Mouse (Mus musculus) left cerebral cortex, postnatal 25 days (tissue): ENCODE measurements around the gene Pam. TPM values are rescaled to one million over a fixed set of nuclear protein-coding genes. Genes with fewer than 3 reads are reported as not detected.
"Not testable (repeated sequence)": the region's sequence is repeated elsewhere in the genome, so short reads cannot be mapped to it uniquely, and the experiment has no call there.

Experiments used
- DNase-seq, 2 experiments: peaks; one replicate each; pipeline ENCODE4 v3.0.0; 2022; ENCODE audit warnings: low spot score in 2 of 2, mixed read lengths in 1 of 2
- intact Hi-C: fragments of 180-260 bp; cut with DNase I; formaldehyde crosslinking; loops from one replicate; pipeline ENCODE4 v1.15.1; 2025
- total RNA-seq, 2 experiments: library from RNA; stranded (reverse); gene quantifications; 2 replicates each; pipeline ENCODE4 v1.2.3; 2021

Gene Pam
- total RNA-seq, 2 experiments from 2014 or later = 239 to 271 TPM

DNA sequence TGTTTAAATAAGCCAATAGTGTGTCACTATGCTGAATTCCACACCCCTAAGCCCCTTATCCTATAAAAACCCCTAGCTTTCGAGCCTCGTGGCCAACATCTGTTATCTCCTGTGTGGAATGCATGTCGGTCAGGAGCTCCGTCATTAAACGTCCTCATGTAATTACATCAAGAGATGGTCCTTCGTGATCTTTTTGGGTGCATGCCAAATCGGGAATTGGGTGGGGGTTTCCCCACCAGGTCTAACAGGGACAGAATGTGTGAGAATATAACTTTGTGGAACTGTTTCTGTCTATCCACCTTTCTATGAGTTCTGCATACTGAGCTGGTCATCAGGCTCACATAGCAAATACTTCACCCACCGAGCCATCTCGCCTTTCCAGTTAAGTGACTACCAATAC is 299.5 kb downstream of the Pam start:
- DNase-seq = no peak
- intact Hi-C loops = no loop called here

DNA sequence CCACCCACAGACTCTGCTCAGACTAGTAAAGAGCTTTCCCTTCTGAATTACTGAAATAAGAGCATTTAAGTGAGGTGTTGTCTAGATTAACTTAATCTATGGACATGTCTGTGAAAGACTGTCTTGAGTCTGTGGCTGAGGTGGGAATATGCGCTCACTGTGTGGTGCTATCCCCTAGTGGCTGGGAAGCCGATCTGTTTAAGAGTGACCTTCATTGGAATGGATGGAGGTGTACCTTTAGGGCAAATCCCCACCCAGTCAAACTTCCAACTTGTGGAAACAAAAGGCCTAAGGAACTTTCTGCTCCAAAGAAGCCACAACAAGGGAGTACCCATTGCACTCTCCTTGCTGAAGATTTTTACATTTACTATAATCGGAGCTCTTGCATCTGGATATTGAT is 301.3 kb downstream of the Pam start:
- intact Hi-C loops = no loop called here
- no peak for DNase-seq

DNA sequence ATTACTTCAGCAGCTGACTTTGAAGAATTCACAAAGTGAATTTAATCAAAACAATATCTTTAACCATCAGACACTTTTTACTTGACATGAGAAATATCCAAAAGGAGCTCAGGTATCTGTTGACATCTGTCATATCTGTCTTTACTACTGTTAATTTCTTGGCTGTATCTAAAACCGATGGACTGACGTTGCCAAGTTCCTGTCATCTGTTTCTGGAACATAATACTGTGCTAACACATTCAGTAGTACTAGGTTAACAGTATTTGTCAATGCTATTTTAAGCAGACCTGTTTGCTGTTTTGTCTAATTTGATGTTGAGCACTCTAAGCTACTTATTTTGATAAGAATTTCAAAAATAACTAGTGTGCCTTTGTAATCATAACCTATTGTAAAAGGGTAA is 307.0 kb downstream of the Pam start:
- intact Hi-C loops = no loop called here
- DNase-seq = no peak

DNA sequence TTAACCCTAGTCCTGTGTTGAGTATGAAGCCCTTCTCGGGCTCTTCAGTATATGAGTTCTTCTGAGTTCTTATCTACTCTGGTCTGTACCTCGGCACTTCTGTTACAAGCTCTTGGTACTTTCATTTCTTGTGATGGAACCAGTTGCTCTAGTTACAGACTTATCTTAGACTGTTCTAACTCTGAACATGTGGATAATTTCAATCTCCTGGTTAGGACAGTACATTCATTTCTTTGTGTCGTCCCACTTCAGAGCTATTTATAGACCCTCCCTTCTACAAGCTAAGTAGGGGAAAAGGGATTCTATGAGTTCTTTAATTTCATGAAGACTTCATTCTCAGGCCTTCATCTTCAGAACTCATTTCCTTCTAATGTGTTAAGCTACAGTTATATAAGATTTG is 307.8 kb downstream of the Pam start:
- DNase-seq = no peak
- intact Hi-C loops = no loop called here

DNA sequence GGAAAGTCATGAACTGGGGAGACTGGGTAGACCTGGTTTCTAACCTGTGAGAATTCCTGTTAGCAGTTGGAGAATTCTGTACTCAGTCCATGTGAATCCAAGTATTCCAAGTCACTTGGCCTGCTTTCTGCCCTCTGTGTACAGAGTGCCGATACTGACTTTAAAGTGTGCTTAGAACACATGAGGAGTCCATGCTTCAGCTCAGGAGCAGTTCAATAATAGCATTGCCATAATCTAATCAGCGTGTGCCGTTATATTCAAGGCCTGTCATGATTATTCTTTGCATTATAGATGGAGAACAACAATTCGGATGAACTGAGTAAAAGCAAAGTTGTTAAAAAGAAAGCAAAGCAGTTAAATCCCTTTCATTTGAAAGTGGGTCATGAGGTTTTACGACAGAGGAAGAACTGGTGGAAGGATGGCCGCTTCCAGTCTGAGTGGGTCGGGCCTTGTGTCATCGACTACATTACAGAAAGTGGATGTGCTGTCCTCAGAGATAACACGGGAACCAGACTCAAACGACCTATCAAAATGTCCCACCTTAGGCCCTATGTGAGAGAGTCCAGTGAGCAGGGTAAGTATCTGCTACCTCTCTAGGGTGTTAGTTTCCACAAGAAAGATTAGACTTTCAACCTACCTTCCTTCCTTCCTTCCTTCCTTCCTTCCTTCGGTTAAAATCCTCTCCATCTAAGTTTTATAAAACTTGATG is 309.6 kb downstream of the Pam start:
- intact Hi-C loops = no loop called here
- no peak for DNase-seq

DNA sequence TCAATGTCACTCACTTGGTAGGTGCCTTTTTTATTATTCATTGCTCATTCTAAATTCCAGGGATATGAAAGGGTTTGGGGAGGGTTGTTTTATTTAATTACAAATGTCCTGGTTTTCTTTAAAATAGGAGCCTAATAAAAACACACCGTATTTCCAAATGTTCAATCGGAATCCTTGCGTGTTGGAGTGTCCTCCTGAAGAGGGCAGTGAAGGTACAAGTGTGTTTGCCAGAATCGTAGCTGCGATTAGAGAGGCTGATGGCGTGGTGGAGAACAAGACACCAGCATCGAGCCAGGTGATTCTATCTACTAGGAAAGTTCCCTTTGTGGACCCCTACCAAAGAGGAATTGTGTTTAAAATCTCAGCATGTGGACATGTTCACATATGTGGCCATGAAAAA is 310.5 kb downstream of the Pam start:
- intact Hi-C loops = no loop called here
- DNase-seq = no peak

DNA sequence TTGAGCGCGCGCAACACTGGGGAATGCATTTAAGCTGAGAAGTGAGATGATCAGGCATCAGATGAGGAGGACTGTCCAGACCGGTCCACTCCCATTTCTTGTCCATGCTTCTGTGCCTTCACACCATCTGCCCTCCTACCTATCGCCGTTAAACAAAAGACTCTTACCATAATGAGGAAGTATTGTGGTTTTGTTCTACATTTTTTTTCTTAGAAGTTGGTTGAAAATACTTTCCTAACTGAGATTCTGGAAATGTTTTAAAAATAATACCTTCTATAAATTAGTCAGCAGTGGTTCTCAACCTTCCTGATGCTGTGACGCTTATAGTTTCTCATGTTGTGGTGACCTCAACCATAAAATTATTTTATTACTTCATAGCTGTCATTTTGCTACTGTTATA is 313.8 kb downstream of the Pam start:
- intact Hi-C loops = no loop called here
- no peak for DNase-seq

DNA sequence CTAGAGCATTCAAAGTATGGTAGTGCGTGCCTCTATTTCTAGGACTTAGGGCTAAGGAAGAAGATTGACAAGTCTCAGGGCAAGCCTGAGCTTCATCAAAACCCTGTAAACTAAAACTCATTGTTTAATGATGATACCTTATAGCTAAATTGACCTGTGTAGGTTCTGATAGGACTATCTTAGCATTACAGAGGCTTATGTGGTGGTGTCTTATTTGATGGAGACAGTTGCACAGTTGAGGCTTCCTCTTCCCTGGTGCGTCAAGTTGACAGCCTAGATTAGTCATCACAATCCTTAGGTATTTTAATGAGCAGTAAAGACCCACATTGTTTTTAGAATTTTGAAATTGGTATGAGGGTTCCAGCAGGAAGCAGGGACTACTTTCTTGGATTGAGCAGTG is 321.5 kb downstream of the Pam start:
- DNase-seq = no peak
- intact Hi-C loops = loop anchor here (5.0 kb wide), 1 partner anchor 112 kb away; the partner anchor contains the start of gene D1Ertd622e

DNA sequence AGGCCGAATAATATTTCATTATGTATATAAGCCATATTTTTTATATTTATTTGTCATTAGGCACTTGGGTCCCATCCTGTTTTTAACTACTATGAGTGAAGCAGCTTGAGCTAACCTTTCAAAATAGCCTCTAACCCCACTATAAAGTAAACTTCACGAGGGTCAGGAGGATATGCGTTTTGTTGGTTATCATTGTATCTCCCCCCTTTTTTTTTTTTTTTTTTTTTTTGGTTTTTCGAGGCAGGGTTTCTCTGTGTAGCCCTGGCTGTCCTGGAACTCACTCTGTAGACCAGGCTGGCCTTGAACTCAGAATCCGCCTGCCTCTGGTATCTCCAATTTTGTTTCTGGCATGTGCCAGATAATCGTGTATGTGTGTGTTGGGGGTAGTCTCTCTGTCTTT is 322.1 kb downstream of the Pam start:
- intact Hi-C loops = loop anchor here (5.0 kb wide), 1 partner anchor 111 kb away; the partner anchor contains the start of gene D1Ertd622e

DNA sequence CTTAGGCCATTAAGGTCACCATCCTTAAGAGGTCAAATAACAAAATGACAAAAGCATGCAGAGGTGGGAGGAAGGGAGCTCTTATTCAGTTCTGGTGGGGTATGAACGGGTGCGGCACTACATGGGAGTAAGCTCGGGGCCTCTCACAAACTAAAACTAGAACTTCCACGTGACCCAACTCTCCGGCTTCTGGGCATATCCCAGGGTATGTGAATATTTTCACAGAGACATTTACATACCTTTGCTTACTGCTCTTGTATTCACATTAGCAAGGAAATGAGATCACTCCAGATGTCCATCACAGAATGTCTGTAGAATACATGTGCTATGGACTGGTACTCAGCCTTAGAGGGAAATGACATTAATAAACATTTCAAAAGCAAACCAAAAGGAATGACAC is 323.7 kb downstream of the Pam start:
- intact Hi-C loops = loop anchor here (5.0 kb wide), 1 partner anchor 109 kb away; the partner anchor contains the start of gene D1Ertd622e
- no peak for DNase-seq

More for the DNA sequence above, 322.1 kb downstream of the Pam start:
- DNase-seq = no peak

DNA sequence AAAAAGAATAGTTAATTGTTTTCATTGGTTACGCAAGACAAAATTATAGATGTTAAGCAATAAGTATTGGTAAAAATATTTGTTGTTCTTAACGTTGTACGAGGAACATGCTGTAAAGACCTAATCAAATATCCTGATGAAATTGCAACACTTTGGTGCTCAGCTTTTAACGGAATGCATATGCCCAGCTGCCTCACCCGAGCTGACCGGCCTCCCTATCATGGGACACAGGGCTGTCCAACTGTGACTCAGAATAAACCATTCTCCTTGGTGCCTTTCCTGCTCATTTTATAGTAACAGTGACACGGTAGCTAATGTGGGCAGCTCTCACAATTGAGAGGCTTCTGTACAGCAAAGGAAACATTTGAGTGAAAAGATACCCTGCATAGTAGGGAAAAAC is 324.3 kb downstream of the Pam start:
- intact Hi-C loops = loop anchor here (5.0 kb wide), 1 partner anchor 109 kb away; the partner anchor contains the start of gene D1Ertd622e
- no peak for DNase-seq

DNA sequence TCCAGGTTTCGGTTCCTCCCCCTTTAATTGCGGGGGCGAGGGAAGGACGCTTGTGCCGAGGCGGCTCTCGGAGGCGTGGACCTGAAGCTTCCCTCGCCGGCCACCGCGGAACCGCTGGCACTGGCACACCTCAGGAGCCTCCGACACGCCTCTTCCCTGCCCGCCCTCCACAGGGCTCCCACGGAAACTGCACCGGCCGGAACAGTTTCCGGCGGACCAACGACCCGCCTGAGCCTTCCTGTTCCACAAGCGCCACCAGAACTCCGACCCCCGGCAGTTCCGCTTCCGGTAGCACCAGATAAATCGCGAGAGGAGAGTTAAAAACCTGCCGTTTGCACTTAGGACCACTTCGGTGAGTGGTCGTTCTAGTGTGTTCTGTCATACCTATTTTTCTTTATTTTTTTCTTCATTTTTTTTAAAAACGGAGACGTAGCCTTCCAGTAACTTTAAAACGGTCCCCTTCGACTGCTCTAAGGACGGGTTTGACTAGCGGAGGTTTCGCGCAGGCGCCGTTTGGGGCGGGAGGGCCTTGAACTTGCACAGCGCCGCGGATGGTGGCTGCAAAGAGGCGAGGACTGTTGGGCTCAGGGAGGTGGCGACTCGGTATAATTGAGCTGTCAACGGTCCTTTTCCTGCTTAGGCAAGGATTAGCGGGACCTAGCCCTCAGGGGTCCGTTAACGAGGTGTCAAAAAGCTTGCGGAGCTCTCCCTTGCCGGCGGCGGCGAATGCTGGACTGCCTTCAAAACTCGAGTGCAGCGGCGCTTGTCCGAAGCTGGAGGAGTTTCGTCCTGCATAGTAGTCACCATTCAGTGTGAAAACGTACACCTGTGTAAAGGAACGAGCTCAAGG is 325.3 kb downstream of the Pam start, which contains the start of the genes Gin1 and Ppip5k2:
Gene Gin1 (plus strand): TSS at position 269 of the 850 bp plus-strand sequence.
Gene Ppip5k2 (minus strand): TSS at position 508 of the 850 bp plus-strand sequence.
- intact Hi-C loops = loop anchor here (5.0 kb wide), 1 partner anchor 108 kb away; the partner anchor contains the start of gene D1Ertd622e
- DNase-seq = peak; percentile 94 to 97

DNA sequence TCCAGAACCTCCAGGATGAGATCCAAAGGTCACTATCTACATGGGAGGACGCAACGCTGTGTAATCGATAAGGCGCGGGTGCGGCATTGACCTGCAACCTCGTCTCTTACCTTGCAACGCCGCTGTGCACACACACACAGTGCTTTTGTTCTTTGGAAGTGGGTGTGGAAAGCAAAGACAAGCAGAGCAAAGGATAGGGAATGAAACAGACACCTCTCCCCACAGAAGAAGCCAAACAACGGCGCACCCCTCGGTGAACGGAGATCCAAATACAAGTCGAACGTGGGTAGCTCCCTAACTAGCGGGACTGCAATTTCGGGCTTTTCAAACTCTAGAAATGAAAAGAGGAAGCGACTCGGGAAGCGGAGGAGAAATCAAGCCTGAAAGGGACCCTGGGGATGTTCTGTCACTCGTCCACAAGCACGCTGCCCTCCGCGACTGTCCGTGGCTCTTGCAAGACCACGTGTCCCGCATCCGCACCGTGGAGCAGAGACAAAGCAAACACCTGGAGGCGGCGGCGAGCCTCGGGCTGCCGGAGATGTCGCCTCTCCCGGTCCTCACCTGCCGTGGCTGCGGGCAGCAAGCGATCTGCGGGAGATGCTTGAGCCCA is 326.0 kb downstream of the Pam start:
- intact Hi-C loops = no loop called here
- peak in 1 of 2 experiments; percentile 50 for DNase-seq

DNA sequence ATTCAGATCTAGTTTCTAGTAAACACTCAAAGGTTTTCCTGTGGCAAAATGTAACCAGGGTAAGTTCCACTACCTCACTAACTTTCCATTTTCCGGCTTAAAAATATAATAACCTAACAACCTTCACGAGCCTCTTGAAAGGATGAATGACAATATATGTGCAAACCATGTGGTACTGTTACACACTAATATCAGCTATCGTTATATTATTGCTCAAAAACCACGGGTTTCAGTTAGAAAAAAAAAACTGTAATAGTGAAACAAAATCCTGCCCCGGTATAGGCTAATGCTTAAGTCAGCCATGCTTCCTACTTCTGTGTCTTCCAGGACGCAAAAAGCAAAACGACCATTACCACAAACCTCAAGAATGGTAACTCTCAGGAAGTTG is 326.5 kb downstream of the Pam start:
- intact Hi-C loops = no loop called here
- no peak for DNase-seq

DNA sequence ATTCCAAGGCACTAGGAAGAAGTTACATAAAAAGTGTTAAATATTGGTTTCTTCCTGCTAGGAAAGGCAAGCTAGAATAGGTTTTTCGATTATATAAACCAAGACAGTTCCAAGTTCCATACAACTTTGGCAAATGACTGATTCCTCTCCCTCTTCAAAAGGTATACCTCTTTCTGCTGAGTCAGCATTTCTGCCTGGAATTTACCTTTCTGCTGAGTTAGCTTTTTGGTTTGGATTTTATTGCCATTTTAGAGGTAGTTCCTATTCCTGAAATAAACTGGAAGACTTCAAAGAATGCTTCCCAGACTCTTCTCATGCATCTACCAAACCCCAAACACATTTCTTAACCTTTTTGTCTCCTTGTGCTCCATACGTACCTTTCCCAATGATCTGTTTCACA is 327.4 kb downstream of the Pam start:
- no peak for DNase-seq
- intact Hi-C loops = no loop called here

DNA sequence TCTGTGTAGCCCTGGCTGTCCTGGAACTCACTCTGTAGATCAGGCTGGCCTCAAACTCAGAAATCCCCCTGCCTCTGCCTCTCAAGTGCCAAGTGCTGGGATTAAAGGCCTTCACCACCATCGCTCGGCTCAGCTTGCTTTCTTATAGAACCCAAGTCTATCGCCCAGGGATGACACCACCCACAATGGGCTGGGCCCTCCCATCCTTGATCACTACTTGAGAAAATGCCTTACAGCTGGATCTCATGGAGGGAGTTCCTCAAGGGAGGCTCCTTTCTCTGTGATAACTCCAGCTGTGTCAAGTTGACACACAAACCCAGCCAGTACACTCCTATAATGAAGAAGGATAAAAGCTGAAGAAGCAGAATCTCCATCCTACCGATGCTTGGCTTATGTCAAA is 329.7 kb downstream of the Pam start:
- DNase-seq, intact Hi-C loops: not testable (repeated sequence)

DNA sequence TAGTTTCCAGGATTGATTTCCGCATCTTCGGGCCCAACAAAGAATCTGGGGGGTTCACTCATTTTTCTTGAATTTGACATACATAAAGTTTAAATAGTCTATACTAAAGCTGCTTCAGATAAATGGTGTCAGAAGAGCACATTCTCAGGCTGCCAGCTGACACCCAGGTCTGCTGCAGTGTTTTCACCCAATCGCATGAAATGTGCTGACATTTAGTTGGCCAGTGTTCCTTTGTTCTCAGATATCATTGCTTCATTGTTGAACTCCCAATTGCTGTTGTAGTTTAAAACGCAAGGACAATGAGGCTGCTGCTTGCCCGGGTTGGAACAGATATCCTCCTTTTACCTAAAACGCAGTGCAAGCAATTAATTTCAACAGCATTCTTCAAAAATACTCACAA is 334.0 kb downstream of the Pam start:
- no peak for DNase-seq
- intact Hi-C loops = no loop called here

DNA sequence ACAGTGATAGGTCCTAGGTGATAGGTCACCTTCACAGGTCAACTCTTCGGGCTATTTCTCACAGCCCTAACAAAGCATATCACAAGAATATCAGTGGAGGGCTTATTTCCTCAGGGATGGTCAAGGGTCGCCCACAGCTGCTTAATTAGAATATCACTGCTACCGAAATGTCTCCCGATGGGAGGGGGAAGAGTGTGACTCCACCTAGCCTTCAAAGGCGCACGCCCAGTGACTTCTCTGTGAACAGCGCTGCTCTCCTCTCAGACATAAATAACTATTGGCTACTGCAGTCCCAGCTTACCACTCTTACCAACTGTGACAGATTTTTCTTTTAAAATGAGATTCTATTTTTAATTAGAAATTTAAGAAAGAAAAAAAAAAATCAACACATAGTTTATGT is 334.8 kb downstream of the Pam start:
- no peak for DNase-seq
- intact Hi-C loops = no loop called here

DNA sequence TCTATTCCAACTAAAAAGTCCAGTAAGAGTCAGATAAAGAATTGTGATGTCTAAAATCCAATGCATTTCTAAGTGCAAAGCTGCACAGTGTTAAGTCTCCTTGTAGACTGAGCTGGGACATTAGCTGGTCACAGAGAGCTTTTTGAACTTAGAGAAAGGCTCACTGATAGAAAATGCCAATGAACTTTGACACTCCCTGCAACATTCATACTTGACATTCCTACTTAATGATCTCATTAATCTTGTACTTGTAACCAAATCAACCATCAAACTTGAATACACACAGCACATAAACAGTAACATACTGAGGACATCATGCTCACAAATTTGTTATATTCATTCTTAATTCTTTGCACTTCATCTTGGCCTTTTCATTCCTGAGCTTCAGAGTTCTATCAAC is 335.6 kb downstream of the Pam start:
- intact Hi-C loops = no loop called here
- DNase-seq = no peak

DNA sequence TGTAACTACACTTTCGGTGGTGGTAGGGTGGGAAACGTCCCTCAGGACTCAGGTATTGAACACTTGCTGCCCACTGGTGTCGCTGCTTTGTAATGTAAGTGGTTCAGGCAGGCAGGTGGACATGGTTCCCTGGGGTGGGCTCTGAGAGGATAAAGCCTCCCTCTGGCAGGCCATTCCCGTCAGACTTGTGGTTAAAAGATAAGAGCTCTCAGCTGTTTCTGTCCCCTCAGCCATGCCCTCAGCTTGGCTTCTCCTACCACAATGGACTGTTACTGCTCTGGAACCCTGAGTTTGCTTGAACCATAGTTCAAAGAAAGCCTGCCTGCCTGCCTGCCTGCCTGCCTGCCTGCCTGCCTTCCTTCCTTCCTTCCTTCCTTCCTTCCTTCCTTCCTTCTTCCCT is 341.1 kb downstream of the Pam start:
- DNase-seq = no peak
- intact Hi-C loops = no loop called here
